Mouse (Mus musculus): Measurements from ENCODE around the gene Frmd6. TPM values are rescaled to one million over a fixed set of nuclear protein-coding genes. Genes with fewer than 3 reads are reported as not detected.

Frmd6 gene
- total RNA-seq, 2 experiments from 2014 or later, result 21.4 to 23.6 TPM

- peak; percentile 94 for DNase-seq
- intact Hi-C loops (cut with DNase I; ENCODE audit: low total_unique reads), result no loop called here
Measured at GRCm38 (mm10) chr12:70937571-70938384, 112.5 kb downstream of the Frmd6 start, which contains the start of gene Actr10. Gene Actr10 (plus strand): TSS chr12:70937857.

GRCm38 (mm10) chr12:70940806-70941205 lies 115.5 kb downstream of the Frmd6 start:
- intact Hi-C loops (cut with DNase I; ENCODE audit: low total_unique reads), result no loop called here

GRCm38 (mm10) chr12:70944181-70944580 lies 118.9 kb downstream of the Frmd6 start:
- no peak for DNase-seq
- intact Hi-C loops (cut with DNase I; ENCODE audit: low total_unique reads), result no loop called here

More at GRCm38 (mm10) chr12:70940806-70941205, 115.5 kb downstream of the Frmd6 start:
- no peak for DNase-seq

GRCm38 (mm10) chr12:70946585-70947256 lies 121.4 kb downstream of the Frmd6 start:
- intact Hi-C loops (cut with DNase I; ENCODE audit: low total_unique reads), result no loop called here
- DNase-seq, result no peak

Other genes starting within 250 kb of the Frmd6 start
- 100 to 1,000 TPM; 106 to 107 TPM for gene Actr10, start 112.3 kb downstream of the Frmd6 start, total RNA-seq (2021)
- gene Psma3, start 149.1 kb downstream of the Frmd6 start, total RNA-seq (2021), result 100 to 1,000 TPM; 381 to 435 TPM
- gene Arid4a, start 190.5 kb downstream of the Frmd6 start, total RNA-seq (2021), result 1 to 10 TPM; 8.4 to 8.5 TPM

Measured in gastrocnemius, postnatal 14 days (tissue).